ENCODE assay signal across 26 mouse cellular contexts in the genomic region with DNA sequence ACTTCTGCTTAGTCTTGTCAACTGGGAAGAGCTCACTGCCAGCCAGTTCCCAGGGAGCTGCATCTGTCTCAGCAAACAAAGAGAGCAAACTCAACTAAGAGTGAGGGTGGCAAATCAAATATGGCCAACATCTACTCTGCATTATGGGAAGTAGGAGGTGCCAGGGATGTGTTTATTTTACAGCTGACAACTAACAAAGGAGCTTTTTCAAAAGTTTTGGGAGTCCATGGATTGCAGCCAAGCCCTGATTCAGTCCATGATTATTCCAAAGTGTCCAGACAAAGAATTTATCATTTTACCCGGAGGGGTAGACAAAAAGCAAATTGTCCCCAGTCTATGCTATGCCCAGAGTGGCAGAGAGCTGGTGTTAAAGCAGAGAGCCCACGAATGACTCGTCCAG.
DNase-seq lines count a peak whose midpoint lies in the region; ATAC-seq and TF ChIP-seq lines count a peak whose summit lies in the region.
"Had no signal": no experiment of that assay in that cellular context is flagged by ENCODE, and none has a peak within 500 bp of the region (broad histone marks: within the 10 kb centered on the region; RNA-seq: fewer than 3 reads in every experiment).

No protein-coding gene starts in this region.

- H3K27me3 ChIP-seq in forebrain, embryonic 14.5 days (replicated peaks; ENCODE audit: control insufficient read depth, insufficient read depth, low read length): no peaks in the 10 kb centered on the region
- H3K27me3 ChIP-seq in forebrain, embryonic 11.5 days (ENCODE audit: control insufficient read depth, insufficient read depth, low read length): no peaks in the 10 kb centered on the region
- H3K27me3 ChIP-seq in hindbrain, postnatal 0 days (ENCODE audit: insufficient read depth, low read length): no peaks in the 10 kb centered on the region
- no peaks in the 10 kb centered on the region for H3K27me3 ChIP-seq in hindbrain, embryonic 10.5 days (ENCODE audit: insufficient read depth, poor library complexity, severe bottlenecking)
- H3K27me3 ChIP-seq in midbrain, postnatal 0 days (ENCODE audit: insufficient read depth, low read length): no peaks in the 10 kb centered on the region
- H3K27me3 ChIP-seq in midbrain, embryonic 13.5 days: no peaks in the 10 kb centered on the region
- H3K27me3 ChIP-seq: embryonic facial prominence, embryonic 15.5 days; forebrain, embryonic 12.5 days; intestine, embryonic 15.5 days; Patski had no signal

- H3K4me2 ChIP-seq in forebrain, embryonic 14.5 days (ENCODE audit: low read length): no peak overlapping the region
- no peak overlapping the region for H3K4me2 ChIP-seq in forebrain, embryonic 11.5 days (ENCODE audit: low read depth, low read length, severe bottlenecking)
- 0 out of 2 replicates have a peak overlapping the region, but pooled peaks have one; percentile 7 for H3K4me2 ChIP-seq in hindbrain, postnatal 0 days (ENCODE audit: low read depth, low read length)
- no peak overlapping the region for H3K4me2 ChIP-seq in midbrain, postnatal 0 days (ENCODE audit: low read depth, low read length, poor library complexity, severe bottlenecking)
- H3K4me2 ChIP-seq in midbrain, embryonic 13.5 days (replicated peaks): no peak overlapping the region
- H3K4me2 ChIP-seq: embryonic facial prominence, embryonic 15.5 days; forebrain, embryonic 12.5 days; intestine, embryonic 15.5 days had no signal

- no peak overlapping the region for H3K9ac ChIP-seq in forebrain, embryonic 14.5 days (ENCODE audit: low read length)
- no peak overlapping the region for H3K9ac ChIP-seq in forebrain, embryonic 11.5 days (ENCODE audit: low read length)
- H3K9ac ChIP-seq in hindbrain, postnatal 0 days (replicated peaks; ENCODE audit: low read length): no peak overlapping the region
- no peak overlapping the region for H3K9ac ChIP-seq in midbrain, postnatal 0 days (replicated peaks; ENCODE audit: low read length, poor library complexity, severe bottlenecking)
- no peak overlapping the region for H3K9ac ChIP-seq in midbrain, embryonic 13.5 days (replicated peaks)
- H3K9ac ChIP-seq: embryonic facial prominence, embryonic 15.5 days; forebrain, embryonic 12.5 days; intestine, embryonic 15.5 days had no signal

- ATAC-seq in forebrain, embryonic 14.5 days: 0 out of 2 replicates have a peak, but pooled peaks have one; percentile 10
- no peak for ATAC-seq in forebrain, embryonic 11.5 days (replicated peaks; ENCODE audit: low FRiP score)
- ATAC-seq in hindbrain, postnatal 0 days: peak; percentile 45; the same call in 1 of the 2 replicates
- no peak for ATAC-seq in midbrain, postnatal 0 days (ENCODE audit: low FRiP score)
- ATAC-seq in midbrain, embryonic 13.5 days: no peak
- ATAC-seq: activated CD4-positive, CD25-positive, alpha-beta regulatory T cell, adult 4 months; CD4-positive, CD25-positive, alpha-beta regulatory T cell, adult 4 months; intestine, embryonic 15.5 days; Patski had no signal

- H3K4me3 ChIP-seq in forebrain, embryonic 14.5 days (ENCODE audit: low read depth, low read length): no peak overlapping the region
- H3K4me3 ChIP-seq in forebrain, embryonic 11.5 days (ENCODE audit: low read depth, low read length): no peak overlapping the region
- no peak overlapping the region for H3K4me3 ChIP-seq in hindbrain, postnatal 0 days (ENCODE audit: low read length)
- no peak overlapping the region for H3K4me3 ChIP-seq in hindbrain, embryonic 10.5 days
- no peak overlapping the region for H3K4me3 ChIP-seq in midbrain, postnatal 0 days (ENCODE audit: low read depth, low read length)
- no peak overlapping the region for H3K4me3 ChIP-seq in midbrain, embryonic 13.5 days (replicated peaks)
- H3K4me3 ChIP-seq: embryonic facial prominence, embryonic 15.5 days; erythroblast, embryonic 14.5 days; forebrain, embryonic 12.5 days; heart, embryonic 10.5 days; intestine, embryonic 15.5 days had no signal

- H3K4me1 ChIP-seq in forebrain, embryonic 14.5 days (ENCODE audit: control insufficient read depth, insufficient read depth, low read length): peaks cover 9% of the 10 kb centered on the region; the same call in 1 of the 2 replicates
- no peaks in the 10 kb centered on the region for H3K4me1 ChIP-seq in forebrain, embryonic 11.5 days (replicated peaks; ENCODE audit: control insufficient read depth, insufficient read depth, low read length)
- no peaks in the 10 kb centered on the region for H3K4me1 ChIP-seq in hindbrain, postnatal 0 days (ENCODE audit: insufficient read depth, low read length)
- H3K4me1 ChIP-seq in hindbrain, embryonic 10.5 days (replicated peaks): no peaks in the 10 kb centered on the region
- H3K4me1 ChIP-seq in midbrain, postnatal 0 days (ENCODE audit: insufficient read depth, low read length): no peaks in the 10 kb centered on the region
- no peaks in the 10 kb centered on the region for H3K4me1 ChIP-seq in midbrain, embryonic 13.5 days (replicated peaks)
- H3K4me1 ChIP-seq: embryonic facial prominence, embryonic 15.5 days; heart, embryonic 10.5 days; intestine, embryonic 15.5 days had no signal

- no peaks in the 10 kb centered on the region for H3K36me3 ChIP-seq in forebrain, embryonic 14.5 days (ENCODE audit: control insufficient read depth, insufficient read depth, low read length)
- no peaks in the 10 kb centered on the region for H3K36me3 ChIP-seq in forebrain, embryonic 11.5 days (ENCODE audit: control insufficient read depth, insufficient read depth, low read length)
- no peaks in the 10 kb centered on the region for H3K36me3 ChIP-seq in hindbrain, postnatal 0 days (ENCODE audit: insufficient read depth, low read length)
- H3K36me3 ChIP-seq in hindbrain, embryonic 10.5 days: no peaks in the 10 kb centered on the region
- no peaks in the 10 kb centered on the region for H3K36me3 ChIP-seq in midbrain, postnatal 0 days (ENCODE audit: insufficient read depth, low read length)
- H3K36me3 ChIP-seq in midbrain, embryonic 13.5 days: no peaks in the 10 kb centered on the region
- H3K36me3 ChIP-seq: embryonic facial prominence, embryonic 15.5 days; forebrain, embryonic 12.5 days; G1E; heart, embryonic 10.5 days; intestine, embryonic 15.5 days had no signal

- H3K9me3 ChIP-seq in forebrain, embryonic 14.5 days (replicated peaks; ENCODE audit: control insufficient read depth, low read length): no peaks in the 10 kb centered on the region
- H3K9me3 ChIP-seq in forebrain, embryonic 11.5 days (ENCODE audit: control insufficient read depth, low read length): no peaks in the 10 kb centered on the region
- H3K9me3 ChIP-seq in hindbrain, postnatal 0 days (ENCODE audit: low read length): no peaks in the 10 kb centered on the region
- peaks cover 6% of the 10 kb centered on the region; the same call in 1 of the 2 replicates for H3K9me3 ChIP-seq in hindbrain, embryonic 10.5 days
- no peaks in the 10 kb centered on the region for H3K9me3 ChIP-seq in midbrain, postnatal 0 days (ENCODE audit: low read length)
- no peaks in the 10 kb centered on the region for H3K9me3 ChIP-seq in midbrain, embryonic 13.5 days
- H3K9me3 ChIP-seq: embryonic facial prominence, embryonic 15.5 days; forebrain, embryonic 12.5 days; heart, embryonic 10.5 days; intestine, embryonic 15.5 days had no signal

- no peak for TF ChIP-seq CTCF in hindbrain, postnatal 0 days (IDR thresholded peaks at IDR 0.05; ENCODE audit: low read depth)
- TF ChIP-seq CTCF in midbrain, postnatal 0 days (IDR thresholded peaks at IDR 0.05): no peak

- WGBS in forebrain, embryonic 14.5 days: 23% methylated on average over 3 of the region's 3 CpGs
- WGBS in forebrain, embryonic 11.5 days: 82% methylated on average over 3 of the region's 3 CpGs
- 34% methylated on average over 3 of the region's 3 CpGs for WGBS in hindbrain, postnatal 0 days
- 79% methylated on average over 3 of the region's 3 CpGs for WGBS in hindbrain, embryonic 10.5 days
- 51% methylated on average over 3 of the region's 3 CpGs for WGBS in midbrain, postnatal 0 days
- WGBS in midbrain, embryonic 13.5 days: 65% methylated on average over 3 of the region's 3 CpGs

- DNase-seq in forebrain, embryonic 14.5 days (ENCODE audit: low spot score): peak; percentile 44
- no peak for DNase-seq in forebrain, embryonic 11.5 days (ENCODE audit: low spot score)
- DNase-seq in hindbrain, postnatal 0 days (ENCODE audit: low spot score): peak; percentile 39
- no peak for DNase-seq in hindbrain, embryonic 10.5 days (ENCODE audit: low spot score)
- DNase-seq in midbrain, postnatal 0 days (ENCODE audit: low spot score): peak; percentile 45
- DNase-seq in brain, adult 2 months (ENCODE audit: low read depth, low spot score): peak; percentile 27
- no peak for DNase-seq in cerebellum, postnatal 14 days
- DNase-seq: adrenal gland, postnatal 14 days; B cell, adult 2 months; cerebellum, adult 2 months; cerebellum, postnatal 10 days; embryo, embryonic 11 days; gastrocnemius, postnatal 36 days; heart, adult 11 months; heart, postnatal 10 days; heart, postnatal 4 days had no signal

- no peak overlapping the region for H3K27ac ChIP-seq in forebrain, embryonic 14.5 days (ENCODE audit: low read depth, low read length)
- no peak overlapping the region for H3K27ac ChIP-seq in forebrain, embryonic 11.5 days (ENCODE audit: low read depth, low read length)
- H3K27ac ChIP-seq in hindbrain, postnatal 0 days: no peak overlapping the region
- H3K27ac ChIP-seq in hindbrain, embryonic 10.5 days: no peak overlapping the region
- no peak overlapping the region for H3K27ac ChIP-seq in midbrain, postnatal 0 days (ENCODE audit: low read depth, low read length)
- H3K27ac ChIP-seq in midbrain, embryonic 13.5 days: no peak overlapping the region
- H3K27ac ChIP-seq: embryonic facial prominence, embryonic 15.5 days; forebrain, embryonic 12.5 days; heart, embryonic 10.5 days; intestine, embryonic 15.5 days had no signal

Comparison
In these comparisons a context has a peak if more than half of its experiments do, and no peak if none do; other contexts are left out.
1. ATAC-seq: peak in forebrain, embryonic 14.5 days (single experiment) and hindbrain, postnatal 0 days (single experiment); none in forebrain, embryonic 11.5 days (single experiment), midbrain, postnatal 0 days (single experiment) and midbrain, embryonic 13.5 days (single experiment).
2. DNase-seq: peak in forebrain, embryonic 14.5 days (single experiment), hindbrain, postnatal 0 days (single experiment), midbrain, postnatal 0 days (single experiment) and brain, adult 2 months (single experiment); none in forebrain, embryonic 11.5 days (single experiment), hindbrain, embryonic 10.5 days (single experiment) and cerebellum, postnatal 14 days (0 of 2).